Mouse (Mus musculus) cerebellum, adult 2 months (tissue): ENCODE results near the gene Olfr92. TPM values are rescaled to one million over a fixed set of nuclear protein-coding genes. Genes with fewer than 3 reads are reported as not detected.

Source experiments
- DNase-seq, 2 experiments: peaks; one replicate each; pipeline ENCODE4 v3.0.0; 2021
- H3K27ac ChIP-seq: fragments of 200-500 bp; 2 replicates; pipeline ENCODE4 v1.5.1; 2012; ENCODE audit warnings: low read length, control low read depth, inconsistent platforms; ENCODE audit not compliant: insufficient read depth
- H3K27me3 ChIP-seq: fragments of 200-500 bp; 2 replicates; pipeline ENCODE4 v1.6.1; 2012; ENCODE audit warnings: inconsistent platforms, mild to moderate bottlenecking, low read length, moderate library complexity; ENCODE audit not compliant: control insufficient read depth, insufficient read depth
- H3K4me1 ChIP-seq: fragments of 200-500 bp; 2 replicates; pipeline ENCODE4 v1.6.1; 2011; ENCODE audit warnings: low read length; ENCODE audit not compliant: control insufficient read depth, insufficient read depth
- H3K4me3 ChIP-seq: fragments of 200-500 bp; replicated peaks from 2 replicates; pipeline ENCODE3; 2011; ENCODE audit warnings: mild to moderate bottlenecking, low read depth, low read length, control low read depth; ENCODE audit not compliant: insufficient read depth
- CTCF ChIP-seq: fragments of 200-500 bp; IDR thresholded peaks from 2 replicates; pipeline ENCODE4 v1.5.1; 2011; ENCODE audit warnings: low read depth, mild to moderate bottlenecking, control low read depth, low read length, moderate library complexity, borderline replicate concordance; ENCODE audit not compliant: insufficient read depth
- POLR2A ChIP-seq: fragments of 200-500 bp; IDR thresholded peaks from 2 replicates; pipeline ENCODE4 v1.6.1; 2011; ENCODE audit warnings: low read length, control low read depth, borderline replicate concordance; ENCODE audit not compliant: insufficient read depth
- WGBS: fragments of 180-500 bp; shearing (Covaris S2); methylation state at CpG from one replicate; pipeline ENCODE4 v1.1.7; 2018; 5-methylcytosine and 5-hydroxymethylcytosine counted together
- polyA plus RNA-seq: library from polyadenylated mRNA; depleted of rRNA; stranded (reverse); fragments of >200 nt; gene quantifications from 2 replicates; pipeline ENCODE4 v1.2.3, GENCODE M21; 2012; rRNA removed

Olfr92 gene
- polyA plus RNA-seq, 1 experiment: not detected

DNA sequence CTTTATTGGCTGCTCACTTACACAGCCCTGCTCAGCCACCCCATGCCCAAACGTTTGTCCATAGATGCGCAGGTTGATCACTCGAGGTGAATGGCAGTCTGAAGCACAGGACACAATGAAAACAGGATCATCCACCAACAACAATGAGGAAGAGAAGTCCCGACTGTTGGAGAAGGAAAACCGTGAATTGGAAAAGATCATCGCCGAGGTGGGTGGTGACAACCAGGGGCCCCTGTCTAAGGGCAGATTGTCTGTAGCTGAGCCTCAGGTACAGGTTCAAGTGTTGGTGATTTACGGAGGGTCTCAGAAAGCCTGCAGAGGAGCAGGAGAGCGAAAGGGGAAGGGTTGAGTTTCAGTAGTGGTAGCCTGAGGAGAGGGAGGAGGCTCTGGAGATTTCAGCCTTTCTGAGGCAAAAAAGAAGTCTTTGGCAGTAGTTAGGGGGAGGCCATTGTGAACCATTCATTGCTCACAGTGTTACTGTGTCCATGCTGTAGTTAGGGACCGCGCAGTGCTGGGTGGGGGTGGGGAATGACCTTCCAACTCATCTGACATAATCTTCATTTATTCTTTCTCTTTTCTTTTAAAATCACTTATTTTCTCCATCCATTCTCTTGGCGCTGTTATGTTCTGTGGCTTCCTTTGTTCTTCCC, 47.7 kb downstream of the Olfr92 start:
- 52% methylated on average over 12 of the region's 12 CpGs for WGBS
- no peak for DNase-seq
- Histone ChIP-seq H3K4me1 (no peaks in the 10 kb centered on the region), H3K27me3 (no peaks in the 10 kb centered on the region), H3K27ac (no peak overlapping the region), H3K4me3 (no peak overlapping the region)
- TF ChIP-seq POLR2A: no peak
- no peak for TF ChIP-seq CTCF

- DNase-seq: no peak
- Histone ChIP-seq H3K4me1 (no peaks in the 10 kb centered on the region), H3K4me3 (no peak overlapping the region), H3K27me3 (no peaks in the 10 kb centered on the region), H3K27ac (no peak overlapping the region)
- 76% methylated on average over 8 of the region's 8 CpGs for WGBS
- TF ChIP-seq CTCF: no peak
- no peak for TF ChIP-seq POLR2A
These were observed 49.8 kb downstream of the Olfr92 start for GRCm38 (mm10) chr17:37070121-37070520.

DNA sequence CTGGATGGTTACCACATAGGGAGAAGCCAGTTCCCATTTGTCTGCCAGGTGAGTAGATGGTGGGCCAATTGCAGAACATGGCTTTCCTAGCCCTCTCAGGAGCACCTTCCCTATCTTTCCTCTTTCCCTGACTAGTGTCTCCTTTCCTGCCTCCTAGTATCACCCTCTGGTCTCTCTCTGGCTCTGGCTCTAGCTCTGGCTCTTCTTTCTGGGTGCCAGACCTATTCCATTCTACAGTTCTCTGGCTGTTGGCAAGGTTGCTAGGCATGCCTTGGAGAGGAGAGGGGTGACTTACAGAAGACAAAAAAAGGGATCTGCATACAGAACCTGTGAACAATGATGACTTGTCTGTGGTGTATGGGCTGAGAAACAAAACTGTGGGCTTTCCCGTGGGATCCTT, 52.0 kb downstream of the Olfr92 start:
- WGBS: 83% methylated on average over 1 of the region's 1 CpGs
- Histone ChIP-seq H3K27me3 (no peaks in the 10 kb centered on the region), H3K27ac (no peak overlapping the region), H3K4me3 (no peak overlapping the region), H3K4me1 (no peaks in the 10 kb centered on the region)
- no peak for DNase-seq
- TF ChIP-seq POLR2A (no peak), CTCF (no peak)

DNA sequence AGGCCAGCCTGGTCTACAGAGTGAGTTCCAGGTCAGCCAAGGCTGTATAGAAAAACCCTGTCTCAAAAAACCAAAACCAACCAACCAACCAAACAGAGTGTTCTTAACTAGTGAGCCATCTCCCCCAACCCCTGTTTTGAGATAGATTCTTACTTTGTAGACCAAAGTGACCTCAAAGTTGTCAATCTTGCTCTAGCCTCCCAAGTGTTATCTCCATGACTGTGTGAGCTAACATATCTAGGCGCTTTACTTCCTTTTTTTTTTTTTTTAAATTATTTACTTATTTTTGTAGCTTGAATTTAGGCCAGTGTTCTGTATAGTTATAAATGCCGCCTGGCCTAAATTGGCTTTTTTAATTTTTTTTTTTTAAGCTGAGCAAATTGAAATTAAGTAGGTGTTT, 53.9 kb downstream of the Olfr92 start:
- TF ChIP-seq POLR2A (no peak), CTCF (no peak)
- 95% methylated on average over 2 of the region's 2 CpGs for WGBS
- H3K27me3 ChIP-seq: no peaks in the 10 kb centered on the region
- no peak overlapping the region for H3K27ac ChIP-seq
- H3K4me3 ChIP-seq: no peak overlapping the region
- no peaks in the 10 kb centered on the region; the same call in 1 of the 2 replicates for H3K4me1 ChIP-seq
- DNase-seq: no peak

DNA sequence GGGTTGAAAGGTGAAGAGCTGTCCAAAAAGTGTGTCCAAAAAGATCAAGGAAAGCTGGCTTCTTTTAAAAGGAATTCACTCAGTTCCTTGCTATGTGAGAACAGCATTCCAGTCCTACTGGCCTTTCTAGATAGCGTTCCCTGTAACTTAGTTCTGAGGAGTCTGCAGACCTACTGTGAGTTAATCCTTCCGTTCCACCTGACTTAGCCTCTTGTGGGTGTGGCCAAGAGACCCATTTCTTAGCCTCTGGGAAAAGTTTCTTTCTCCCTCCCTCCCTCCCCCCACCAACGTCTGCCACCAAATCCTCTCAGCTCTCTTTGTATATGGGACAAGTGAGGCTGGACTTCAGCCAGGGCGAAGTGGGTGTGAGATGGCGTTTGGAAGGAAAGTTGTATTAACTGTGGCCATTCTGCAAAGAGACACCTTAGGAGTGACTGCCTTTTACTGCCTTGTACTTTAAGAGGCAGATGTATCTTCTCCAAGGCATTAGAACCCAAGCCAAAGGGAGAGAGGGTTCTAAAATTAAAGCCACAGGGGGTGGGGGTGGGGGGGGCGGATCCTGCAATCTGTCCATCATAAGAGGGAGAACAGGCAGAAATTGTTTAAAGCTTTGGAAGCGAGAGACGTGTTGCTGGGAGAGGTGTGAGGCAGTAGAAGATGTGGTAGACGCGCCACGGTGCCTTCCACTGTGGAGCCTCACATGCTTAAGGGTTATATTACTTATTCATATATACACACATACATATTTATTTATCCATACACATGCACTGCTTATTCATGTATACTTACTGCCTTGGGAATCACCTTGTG, 56.0 kb downstream of the Olfr92 start:
- H3K4me1 ChIP-seq: no peaks in the 10 kb centered on the region; the same call in 1 of the 2 replicates
- no peak for DNase-seq
- no peaks in the 10 kb centered on the region for H3K27me3 ChIP-seq
- WGBS: 49% methylated on average over 11 of the region's 11 CpGs
- TF ChIP-seq POLR2A: no peak
- no peak overlapping the region for H3K27ac ChIP-seq
- H3K4me3 ChIP-seq: no peak overlapping the region

DNA sequence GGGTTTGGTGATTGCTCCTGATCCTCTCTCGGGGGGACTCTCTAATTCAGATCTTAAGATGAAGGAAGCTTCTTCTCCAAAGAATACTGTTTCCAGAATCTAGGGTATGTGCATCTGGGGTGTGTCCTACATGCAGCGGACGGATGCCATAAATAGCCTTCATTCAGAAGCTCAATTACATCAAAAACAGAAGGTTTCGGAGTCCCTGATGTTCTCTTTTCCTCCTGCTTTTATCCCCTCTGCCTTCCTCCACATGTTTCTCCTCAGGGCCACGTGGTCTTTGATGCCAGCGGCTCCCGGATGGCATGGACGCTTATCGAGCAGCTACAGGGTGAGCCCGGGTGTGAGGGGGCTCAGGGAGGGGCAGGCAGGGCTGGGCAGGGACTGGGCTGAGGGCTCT, 56.8 kb downstream of the Olfr92 start:
- H3K27me3 ChIP-seq: no peaks in the 10 kb centered on the region

GRCm38 (mm10) chr17:37062101-37062641, 57.7 kb downstream of the Olfr92 start:
- WGBS: 72% methylated on average over 10 of the region's 10 CpGs
- H3K27me3 ChIP-seq: no peaks in the 10 kb centered on the region
- no peak for DNase-seq
- TF ChIP-seq POLR2A: no peak
- no peak for TF ChIP-seq CTCF
- no peak overlapping the region for H3K27ac ChIP-seq
- no peaks in the 10 kb centered on the region; the same call in 1 of the 2 replicates for H3K4me1 ChIP-seq
- no peak overlapping the region for H3K4me3 ChIP-seq

More for the DNA sequence above, 56.8 kb downstream of the Olfr92 start:
- no peak for DNase-seq
- TF ChIP-seq CTCF: no peak
- TF ChIP-seq POLR2A: no peak
- Histone ChIP-seq H3K27ac (no peak overlapping the region), H3K4me3 (no peak overlapping the region), H3K4me1 (no peaks in the 10 kb centered on the region; the same call in 1 of the 2 replicates)
- WGBS: 62% methylated on average over 10 of the region's 10 CpGs

DNA sequence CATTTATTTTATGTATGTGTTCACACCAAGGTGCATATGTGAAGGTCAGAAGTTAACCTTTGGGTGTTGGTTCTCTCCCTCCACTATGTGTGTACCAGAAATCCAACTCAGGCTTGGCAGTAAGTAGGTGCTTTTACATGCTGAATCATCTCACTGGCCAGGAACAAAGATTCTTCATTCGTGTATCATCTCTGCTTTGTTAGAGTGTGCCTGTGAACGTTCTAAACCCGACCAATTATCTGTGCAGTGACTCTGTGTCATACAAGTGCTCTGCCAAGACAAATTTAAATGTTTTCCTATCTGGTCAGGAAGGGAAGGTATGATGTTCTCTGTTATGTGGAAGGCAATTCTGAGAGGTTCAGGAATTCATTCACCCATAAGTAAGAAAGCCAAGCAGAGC, 58.5 kb downstream of the Olfr92 start:
- H3K27ac ChIP-seq: no peak overlapping the region
- no peak for DNase-seq
- WGBS: 65% methylated on average over 3 of the region's 3 CpGs

More for the DNA sequence above, 58.5 kb downstream of the Olfr92 start:
- no peaks in the 10 kb centered on the region for H3K27me3 ChIP-seq
- TF ChIP-seq CTCF: no peak
- TF ChIP-seq POLR2A: no peak
- no peak overlapping the region for H3K4me3 ChIP-seq
- H3K4me1 ChIP-seq: no peaks in the 10 kb centered on the region; the same call in 1 of the 2 replicates

Other genes starting within 250 kb of the Olfr92 start
- 0.07 TPM in 1 of 2 replicates, not detected in the other for gene Trim40, start 230.0 kb downstream of the Olfr92 start, polyA plus RNA-seq
- gene Trim31, start 222.0 kb downstream of the Olfr92 start, polyA plus RNA-seq: not detected in 2 replicates
- 5.6 and 6.5 TPM in 2 replicates for gene Rnf39, start 177.2 kb downstream of the Olfr92 start, polyA plus RNA-seq
- gene Ppp1r11, start 168.3 kb downstream of the Olfr92 start, polyA plus RNA-seq: 196 and 206 TPM in 2 replicates
- gene Znrd1, start 161.5 kb downstream of the Olfr92 start, polyA plus RNA-seq: 37.5 and 40.6 TPM in 2 replicates
- 6.7 and 7.8 TPM in 2 replicates for gene Znrd1as, start 161.5 kb downstream of the Olfr92 start, polyA plus RNA-seq
- gene 2410137M14Rik, start 138.9 kb downstream of the Olfr92 start, polyA plus RNA-seq: 0.29 TPM in 1 of 2 replicates, not detected in the other
- gene H2-M5, start 130.6 kb downstream of the Olfr92 start, polyA plus RNA-seq: 0.55 and 0.77 TPM in 2 replicates
- gene Zfp57, start 118.9 kb downstream of the Olfr92 start, polyA plus RNA-seq: 10.3 and 12.0 TPM in 2 replicates
- 145 and 178 TPM in 2 replicates for gene Mog, start 96.7 kb downstream of the Olfr92 start, polyA plus RNA-seq
- gene Gabbr1, start 74.1 kb downstream of the Olfr92 start, polyA plus RNA-seq: 403 and 405 TPM in 2 replicates
- not detected in 2 replicates for gene Olfr90, start 31.6 kb downstream of the Olfr92 start, polyA plus RNA-seq
- gene Olfr91, start 21.8 kb downstream of the Olfr92 start, polyA plus RNA-seq: not detected in 2 replicates
- not detected in 2 replicates for gene Olfr93, start 41.4 kb upstream of the Olfr92 start, polyA plus RNA-seq
- not detected in 2 replicates for gene Ubd, start 73.8 kb upstream of the Olfr92 start, polyA plus RNA-seq
- not detected in 2 replicates for gene Olfr94, start 80.9 kb upstream of the Olfr92 start, polyA plus RNA-seq
- 0.03 TPM in 1 of 2 replicates, not detected in the other for gene Olfr95, start 93.0 kb upstream of the Olfr92 start, polyA plus RNA-seq
- gene Olfr96, start 100.1 kb upstream of the Olfr92 start, polyA plus RNA-seq: not detected in 2 replicates
- gene Olfr97, start 117.2 kb upstream of the Olfr92 start, polyA plus RNA-seq: not detected in 2 replicates
- gene Olfr98, start 143.7 kb upstream of the Olfr92 start, polyA plus RNA-seq: not detected in 2 replicates
- gene H2-M3, start 150.1 kb upstream of the Olfr92 start, polyA plus RNA-seq: 2.9 and 3.0 TPM in 2 replicates
- not detected in 2 replicates for gene Olfr99, start 163.4 kb upstream of the Olfr92 start, polyA plus RNA-seq
- not detected in 2 replicates for gene Olfr101, start 184.2 kb upstream of the Olfr92 start, polyA plus RNA-seq
- not detected in 2 replicates for gene Olfr102, start 197.0 kb upstream of the Olfr92 start, polyA plus RNA-seq
- gene Olfr103, start 219.6 kb upstream of the Olfr92 start, polyA plus RNA-seq: not detected in 2 replicates
- gene Olfr104-ps, start 239.5 kb upstream of the Olfr92 start, polyA plus RNA-seq: not detected in 2 replicates